11 mouse cellular contexts compared by ENCODE assay signal in the genomic region with DNA sequence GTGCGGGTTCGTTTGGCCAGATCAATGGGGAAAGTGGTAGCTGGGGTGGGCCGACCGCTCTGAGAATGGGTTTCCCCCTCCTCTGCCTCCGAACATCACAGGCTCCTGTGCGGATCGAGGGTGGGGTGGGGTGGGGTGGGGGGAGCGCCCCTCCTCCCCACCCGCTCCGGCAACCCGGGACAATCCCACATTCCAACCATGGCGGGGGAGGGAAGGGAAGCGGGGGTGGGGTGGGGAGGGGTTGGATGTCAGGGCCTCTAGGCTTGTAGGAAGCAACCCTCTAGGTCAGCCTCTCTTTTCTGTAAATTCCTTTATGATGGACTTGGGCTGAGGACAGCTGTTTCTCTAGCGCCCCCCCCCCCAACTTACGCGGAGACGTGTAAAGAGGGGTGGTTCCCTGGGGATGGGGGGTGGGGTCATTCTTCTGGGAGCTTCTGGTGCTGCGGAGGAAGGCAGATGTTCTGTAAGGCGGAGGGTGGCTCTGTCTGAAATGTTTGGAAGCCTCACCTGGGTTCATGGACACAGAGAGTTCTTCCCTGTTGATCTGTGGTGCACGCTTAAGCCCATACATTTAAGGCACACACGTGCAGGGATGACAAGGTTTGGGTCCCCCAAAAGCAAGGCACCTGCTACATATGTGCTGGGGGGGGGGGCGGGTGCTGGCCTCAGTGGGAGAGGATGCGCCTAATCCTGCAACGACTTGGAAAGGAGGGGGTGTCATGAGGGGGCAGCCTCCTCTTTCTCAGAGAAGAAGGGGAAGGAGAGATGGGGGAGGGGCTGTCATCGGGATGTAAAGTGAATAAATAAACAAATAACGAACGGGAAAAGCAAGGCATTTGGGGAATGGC. TPM values are rescaled to one million over a fixed set of nuclear protein-coding genes. Genes with fewer than 3 reads are reported as not detected.
DNase-seq lines count a peak whose midpoint lies in the region; ATAC-seq and TF ChIP-seq lines count a peak whose summit lies in the region.
"Had no signal": no experiment of that assay in that cellular context is flagged by ENCODE, and none has a peak within 500 bp of the region (broad histone marks: within the 10 kb centered on the region; RNA-seq: fewer than 3 reads in every experiment).

No protein-coding gene starts in this region.

- peaks cover 4% of the 10 kb centered on the region; the same call in 1 of the 2 replicates for H3K4me1 ChIP-seq in lung, postnatal 0 days (ENCODE audit: insufficient read depth, low read depth, low read length)
- H3K4me1 ChIP-seq in lung, adult 2 months (ENCODE audit: control insufficient read depth, insufficient read depth, low read length) = no peaks in the 10 kb centered on the region
- H3K4me1 ChIP-seq in forebrain, embryonic 16.5 days (replicated peaks; ENCODE audit: control insufficient read depth, insufficient read depth, low read length) = peaks cover 10% of the 10 kb centered on the region
- no peaks in the 10 kb centered on the region for H3K4me1 ChIP-seq in liver, embryonic 14.5 days (replicated peaks; ENCODE audit: control insufficient read depth in 2 of 2, insufficient read depth in 2 of 2, low read length in 1 of 2)
- peaks cover 6% of the 10 kb centered on the region; the same call in 1 of the 2 replicates for H3K4me1 ChIP-seq in stomach, embryonic 16.5 days (ENCODE audit: control insufficient read depth, insufficient read depth, low read length)

- H3K36me3 ChIP-seq in lung, postnatal 0 days (ENCODE audit: insufficient read depth, low read length) = no peaks in the 10 kb centered on the region
- H3K36me3 ChIP-seq in forebrain, embryonic 16.5 days (ENCODE audit: control insufficient read depth, insufficient read depth) = no peaks in the 10 kb centered on the region
- no peaks in the 10 kb centered on the region for H3K36me3 ChIP-seq in liver, embryonic 14.5 days (replicated peaks; ENCODE audit: control insufficient read depth, insufficient read depth, low read depth)
- H3K36me3 ChIP-seq in stomach, embryonic 16.5 days (ENCODE audit: control insufficient read depth, insufficient read depth, low read length) = no peaks in the 10 kb centered on the region

- H3K4me2 ChIP-seq in lung, postnatal 0 days (replicated peaks; ENCODE audit: low read depth, low read length) = peak overlapping the region; percentile 37
- H3K4me2 ChIP-seq in forebrain, embryonic 16.5 days (ENCODE audit: low read length) = peak overlapping the region; percentile 51
- peak overlapping the region; percentile 18; the same call in 1 of the 2 replicates for H3K4me2 ChIP-seq in liver, embryonic 14.5 days (ENCODE audit: low read depth)
- H3K4me2 ChIP-seq in stomach, embryonic 16.5 days (ENCODE audit: low read depth, low read length) = peak overlapping the region; percentile 52

- H3K9ac ChIP-seq in lung, postnatal 0 days (replicated peaks; ENCODE audit: low read depth) = no peak overlapping the region
- H3K9ac ChIP-seq in forebrain, embryonic 16.5 days (replicated peaks; ENCODE audit: low read depth, low read length) = peak overlapping the region; percentile 48
- no peak overlapping the region for H3K9ac ChIP-seq in liver, embryonic 14.5 days (replicated peaks)
- no peak overlapping the region for H3K9ac ChIP-seq in stomach, embryonic 16.5 days (ENCODE audit: low read length)

- TF ChIP-seq CTCF in lung, postnatal 0 days (IDR thresholded peaks at IDR 0.05) = no peak
- no peak for TF ChIP-seq CTCF in lung, adult 2 months (IDR thresholded peaks at IDR 0.05; ENCODE audit: insufficient read depth, low read length)
- no peak for TF ChIP-seq CTCF in liver, embryonic 14.5 days (IDR thresholded peaks at IDR 0.05; ENCODE audit: low read depth)

- no peaks in the 10 kb centered on the region for H3K27me3 ChIP-seq in lung, postnatal 0 days (replicated peaks; ENCODE audit: insufficient read depth, low read length)
- H3K27me3 ChIP-seq in forebrain, embryonic 16.5 days (replicated peaks; ENCODE audit: control insufficient read depth, insufficient read depth, low read length) = peaks cover 3% of the 10 kb centered on the region; the same call in 1 of the 2 replicates
- no peaks in the 10 kb centered on the region for H3K27me3 ChIP-seq in liver, embryonic 14.5 days (ENCODE audit: control insufficient read depth, insufficient read depth, low read length)
- H3K27me3 ChIP-seq in stomach, embryonic 16.5 days (ENCODE audit: control insufficient read depth, insufficient read depth, low read length) = no peaks in the 10 kb centered on the region

- H3K4me3 ChIP-seq in lung, postnatal 0 days (ENCODE audit: low read depth, low read length) = 0 out of 2 replicates have a peak overlapping the region, but pooled peaks have one; percentile 2
- H3K4me3 ChIP-seq in lung, adult 2 months (replicated peaks; ENCODE audit: extremely low read depth, low read depth, low read length) = no peak overlapping the region
- peak overlapping the region; percentile 29 for H3K4me3 ChIP-seq in forebrain, embryonic 16.5 days (replicated peaks; ENCODE audit: low read length)
- no peak overlapping the region for H3K4me3 ChIP-seq in liver, embryonic 14.5 days (ENCODE audit: insufficient read depth in 1 of 2, low read depth in 2 of 2, low read length in 2 of 2)
- H3K4me3 ChIP-seq in stomach, embryonic 16.5 days (replicated peaks; ENCODE audit: low read length) = peak overlapping the region; percentile 19; the same call in 1 of the 2 replicates
- H3K4me3 ChIP-seq: myocyte had no signal

- no peak for TF ChIP-seq EP300 in lung, postnatal 0 days (IDR thresholded peaks at IDR 0.05)
- no peak for TF ChIP-seq EP300 in liver, embryonic 14.5 days (IDR thresholded peaks at IDR 0.05; ENCODE audit: low read depth)

- H3K27ac ChIP-seq in lung, postnatal 0 days (ENCODE audit: low read length) = no peak overlapping the region
- H3K27ac ChIP-seq in forebrain, embryonic 16.5 days (ENCODE audit: low read length) = no peak overlapping the region
- no peak overlapping the region for H3K27ac ChIP-seq in liver, embryonic 14.5 days
- H3K27ac ChIP-seq in stomach, embryonic 16.5 days (ENCODE audit: low read length) = no peak overlapping the region

- no peak for TF ChIP-seq POLR2A in lung, adult 2 months (IDR thresholded peaks at IDR 0.05; ENCODE audit: borderline replicate concordance, extremely low read depth, low read depth, low read length)

- H3K9me3 ChIP-seq in lung, postnatal 0 days (ENCODE audit: low read length) = no peaks in the 10 kb centered on the region
- H3K9me3 ChIP-seq in forebrain, embryonic 16.5 days (ENCODE audit: control insufficient read depth, low read length) = peaks cover 2% of the 10 kb centered on the region; the same call in 1 of the 2 replicates
- H3K9me3 ChIP-seq in liver, embryonic 14.5 days (ENCODE audit: control insufficient read depth, low read length) = no peaks in the 10 kb centered on the region
- H3K9me3 ChIP-seq in stomach, embryonic 16.5 days (replicated peaks; ENCODE audit: control insufficient read depth, low read length) = no peaks in the 10 kb centered on the region

- 5% methylated on average over 17 of the region's 27 CpGs for WGBS in lung, postnatal 0 days
- WGBS in lung, adult 2 months = 5% methylated on average over 27 of the region's 27 CpGs
- 5% methylated on average over 21 of the region's 27 CpGs for WGBS in forebrain, embryonic 16.5 days
- WGBS in liver, embryonic 14.5 days (ENCODE audit: insufficient replicate concordance) = 7% methylated on average over 25 of the region's 27 CpGs
- WGBS in stomach, embryonic 16.5 days = 3% methylated on average over 27 of the region's 27 CpGs

- DNase-seq in lung, postnatal 0 days (ENCODE audit: low spot score) = no peak
- DNase-seq in lung, adult 2 months = no peak
- DNase-seq in liver, embryonic 14.5 days (ENCODE audit: low read depth in 3 of 3, low spot score in 3 of 3) = no peak
- DNase-seq in adrenal gland, postnatal 14 days = no peak
- DNase-seq in adrenal gland, adult 8-10 months = no peak
- no peak for DNase-seq in thymus, postnatal 10 days (ENCODE audit: low spot score in 2 of 2)
- DNase-seq: kidney, postnatal 36 days; thymus, adult 18-20 months had no signal

- no peak for ATAC-seq in lung, postnatal 0 days
- ATAC-seq in forebrain, embryonic 16.5 days = no peak; the same call in 1 of the 2 replicates
- no peak for ATAC-seq in liver, embryonic 14.5 days (ENCODE audit: insufficient read depth)
- ATAC-seq in stomach, embryonic 16.5 days (ENCODE audit: insufficient read depth, low FRiP score) = no peak

RNA-seq across cellular contexts. Expression of gene Gtf3a, which starts 27.9 kb away (rescaled TPM):
- polyA plus RNA-seq in lung, postnatal 0 days (2015; fragmentation: Nextera tagmentation; extraction: Ambion mirVana) = 60.3 and 63.8 TPM in 2 replicates
- polyA plus RNA-seq in lung, adult 2 months (2012; rRNA removed) = 35.2 and 52.8 TPM in 2 replicates
- polyA plus RNA-seq in forebrain, embryonic 16.5 days (2015; fragmentation: Nextera tagmentation; extraction: Ambion mirVana) = 118 and 123 TPM in 2 replicates
- polyA plus RNA-seq in liver, embryonic 14.5 days (2012; rRNA removed) = 20.9 and 31.3 TPM in 2 replicates
- 37.7 and 41.4 TPM in 2 replicates for polyA plus RNA-seq in liver, embryonic 14.5 days (2014; fragmentation: Nextera tagmentation; extraction: Ambion mirVana)
- 102 and 109 TPM in 2 replicates for polyA plus RNA-seq in stomach, embryonic 16.5 days (2015; fragmentation: Nextera tagmentation; extraction: Ambion mirVana)
- total RNA-seq in adrenal gland, postnatal 14 days (2021) = 32.3 and 34.8 TPM in 2 replicates
- total RNA-seq in adrenal gland, adult 8-10 months (2022) = 10 to 100 TPM; 24.8 to 30.4 (median 28.6) TPM

RNA-seq across cellular contexts. Expression of gene Mtif3, which starts 43.1 kb away (rescaled TPM):
- 18.5 and 19.2 TPM in 2 replicates for polyA plus RNA-seq in lung, postnatal 0 days (2015; fragmentation: Nextera tagmentation; extraction: Ambion mirVana)
- 7.8 and 8.6 TPM in 2 replicates for polyA plus RNA-seq in lung, adult 2 months (2012; rRNA removed)
- polyA plus RNA-seq in forebrain, embryonic 16.5 days (2015; fragmentation: Nextera tagmentation; extraction: Ambion mirVana) = 28.7 and 31.6 TPM in 2 replicates
- 3.7 and 6.1 TPM in 2 replicates for polyA plus RNA-seq in liver, embryonic 14.5 days (2012; rRNA removed)
- 12.2 and 13.7 TPM in 2 replicates for polyA plus RNA-seq in liver, embryonic 14.5 days (2014; fragmentation: Nextera tagmentation; extraction: Ambion mirVana)
- 24.3 and 29.0 TPM in 2 replicates for polyA plus RNA-seq in stomach, embryonic 16.5 days (2015; fragmentation: Nextera tagmentation; extraction: Ambion mirVana)
- total RNA-seq in adrenal gland, postnatal 14 days (2021) = 28.5 and 31.7 TPM in 2 replicates
- 10 to 100 TPM; 30.6 to 38.0 (median 34.2) TPM for total RNA-seq in adrenal gland, adult 8-10 months (2022)

Comparison
In these comparisons a context has a peak if more than half of its experiments do, and no peak if none do; other contexts are left out.
1. H3K4me3 ChIP-seq: peak in lung, postnatal 0 days (single experiment), forebrain, embryonic 16.5 days (single experiment) and stomach, embryonic 16.5 days (single experiment); none in lung, adult 2 months (single experiment) and liver, embryonic 14.5 days (0 of 2).
2. Peak in every context shown above with its lines, with median percentiles within 50 percentile points of each other: H3K4me2 ChIP-seq.